Mouse (Mus musculus) stomach, postnatal 0 days (tissue): ENCODE data around the gene 6030468B19Rik. TPM values are rescaled to one million over a fixed set of nuclear protein-coding genes. Genes with fewer than 3 reads are reported as not detected.
A peak's percentile ranks its signal among the peaks of the same experiment; 100 is the strongest.

Source experiments
- ATAC-seq: fragments of 200-750 bp; cut with Nextera tagmentation; 2 replicates; pipeline ENCODE4 v1.8.0; 2017; ENCODE audit not compliant: low FRiP score, low TSS enrichment
- DNase-seq: peaks from one replicate; pipeline ENCODE4 v3.0.0-alpha.2; 2016; ENCODE audit warnings: low spot score
- H3K27ac ChIP-seq: fragments of 300-500 bp; sonication (generic); replicated peaks from 2 replicates; pipeline ENCODE4 v1.5.1; 2014; ENCODE audit warnings: mild to moderate bottlenecking, control low read depth
- H3K27me3 ChIP-seq: fragments of 300-500 bp; sonication (generic); 2 replicates; pipeline ENCODE4 v1.6.1; 2014; ENCODE audit warnings: low read length; ENCODE audit not compliant: control insufficient read depth, insufficient read depth
- H3K36me3 ChIP-seq: fragments of 300-500 bp; sonication (generic); 2 replicates; pipeline ENCODE4 v1.6.1; 2014; ENCODE audit warnings: low read length, mixed read lengths; ENCODE audit not compliant: control insufficient read depth, insufficient read depth
- H3K4me1 ChIP-seq: fragments of 300-500 bp; sonication (generic); replicated peaks from 2 replicates; pipeline ENCODE4 v1.6.1; 2014; ENCODE audit warnings: antibody characterized with exemption; ENCODE audit not compliant: control insufficient read depth, insufficient read depth
- H3K4me2 ChIP-seq: fragments of 300-500 bp; sonication (generic); replicated peaks from 2 replicates; pipeline ENCODE4 v1.6.1; 2014; ENCODE audit warnings: low read depth, mild to moderate bottlenecking, control low read depth, moderate library complexity
- H3K4me3 ChIP-seq: fragments of 300-500 bp; sonication (generic); 2 replicates; pipeline ENCODE4 v1.5.1; 2014; ENCODE audit warnings: low read depth, low read length, control low read depth
- H3K9ac ChIP-seq: fragments of 300-500 bp; sonication (generic); 2 replicates; pipeline ENCODE4 v1.6.1; 2014; ENCODE audit warnings: mild to moderate bottlenecking, low read length, control low read depth, mixed read lengths
- H3K9me3 ChIP-seq: fragments of 300-500 bp; sonication (generic); 2 replicates; pipeline ENCODE4 v1.6.1; 2016; ENCODE audit warnings: low read length; ENCODE audit not compliant: control insufficient read depth
- CTCF ChIP-seq: IDR thresholded peaks from 2 replicates; pipeline ENCODE4 v1.5.1; 2016; ENCODE audit warnings: antibody characterized with exemption, low read depth, mild to moderate bottlenecking, moderate library complexity
- EP300 ChIP-seq: optimal IDR thresholded peaks from 2 replicates; pipeline ENCODE3; 2016; ENCODE audit warnings: antibody characterized with exemption
- WGBS: fragments of 180-500 bp; shearing (Covaris S2); extraction: QIAGEN DNeasy Blood & Tissue Kit; methylation state at CpG from one replicate; pipeline ENCODE4 v1.1.7; 2014; 5-methylcytosine and 5-hydroxymethylcytosine counted together
- polyA plus RNA-seq: library from polyadenylated mRNA; unstranded; fragments of >200 nt; fragmentation: Nextera tagmentation; extraction: Ambion mirVana; gene quantifications from 2 replicates; pipeline ENCODE4 v1.2.1, GENCODE M21; 2015

Gene 6030468B19Rik
- polyA plus RNA-seq, 1 experiment from 2014 or later, result not detected

DNA sequence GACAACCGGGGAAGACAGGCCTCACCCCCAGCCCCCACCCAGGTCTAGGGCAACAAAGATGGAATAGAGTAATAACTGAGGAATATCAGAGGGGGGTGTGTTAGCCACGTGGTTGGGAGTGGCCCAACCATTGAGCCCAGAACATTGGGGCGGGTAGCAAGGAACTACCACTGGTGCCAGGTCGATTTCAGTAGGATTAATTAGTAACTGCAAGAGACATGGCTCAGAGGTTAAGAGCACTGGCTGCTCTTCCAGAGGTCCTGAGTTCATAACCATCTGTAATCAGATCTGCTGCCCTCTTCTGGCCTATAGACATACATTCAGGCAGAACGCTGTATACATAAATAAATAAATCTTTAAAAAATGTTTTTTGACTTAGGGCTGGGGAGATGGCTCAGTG, 49.2 kb downstream of the 6030468B19Rik start:
- Histone ChIP-seq H3K27me3 (no peaks in the 10 kb centered on the region), H3K9me3 (no peaks in the 10 kb centered on the region), H3K36me3 (no peaks in the 10 kb centered on the region), H3K9ac (no peak overlapping the region), H3K27ac (peak overlapping the region; percentile 35; the same call in 1 of the 2 replicates), H3K4me3 (no peak overlapping the region), H3K4me2 (no peak overlapping the region), H3K4me1 (peaks cover 9% of the 10 kb centered on the region; the same call in 1 of the 2 replicates)
- ATAC-seq, result no peak; the same call in 1 of the 2 replicates
- 44% methylated on average over 5 of the region's 5 CpGs for WGBS
- peak; percentile 28 for DNase-seq
- TF ChIP-seq CTCF, result peak; percentile 64
- no peak for TF ChIP-seq EP300

DNA sequence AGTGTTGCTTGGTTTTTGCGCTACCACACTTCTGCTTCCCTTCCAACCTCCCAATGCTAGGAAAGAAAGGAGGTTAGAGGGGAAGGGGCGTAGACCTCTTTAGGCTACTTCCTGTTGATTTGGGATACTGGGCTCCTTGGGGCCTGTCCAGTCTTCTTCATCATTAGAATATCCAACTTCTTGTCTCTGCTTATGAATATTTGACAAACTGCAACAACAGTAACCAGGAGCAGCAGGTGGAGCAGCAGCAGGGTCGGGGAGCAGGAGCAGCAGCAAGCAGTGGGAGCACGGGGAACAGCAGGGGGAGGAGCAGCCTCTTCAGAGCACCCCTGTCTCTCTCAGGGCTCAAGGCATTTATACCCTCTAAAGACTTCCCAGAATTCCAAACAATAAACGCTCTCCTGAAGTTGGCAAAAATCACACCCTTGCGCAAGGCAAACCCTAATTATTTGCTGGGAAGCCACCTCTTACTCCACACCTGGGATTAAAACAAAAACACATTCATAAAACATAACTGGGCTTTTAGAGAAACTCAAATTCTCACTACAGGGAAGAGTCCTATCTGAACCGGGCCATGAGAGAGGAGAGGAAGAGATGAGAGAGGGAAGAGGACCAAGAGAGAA, 50.2 kb downstream of the 6030468B19Rik start:
- Histone ChIP-seq H3K36me3 (no peaks in the 10 kb centered on the region), H3K4me1 (peaks cover 9% of the 10 kb centered on the region; the same call in 1 of the 2 replicates), H3K27me3 (no peaks in the 10 kb centered on the region), H3K27ac (peak overlapping the region; percentile 96), H3K9me3 (no peaks in the 10 kb centered on the region), H3K4me2 (peak overlapping the region; percentile 89), H3K9ac (peak overlapping the region; percentile 80), H3K4me3 (peak overlapping the region; percentile 61; the same call in 1 of the 2 replicates)
- DNase-seq (no peak), ATAC-seq (no peak)
- 62% methylated on average over 7 of the region's 7 CpGs for WGBS
- TF ChIP-seq CTCF (no peak), EP300 (no peak)

DNA sequence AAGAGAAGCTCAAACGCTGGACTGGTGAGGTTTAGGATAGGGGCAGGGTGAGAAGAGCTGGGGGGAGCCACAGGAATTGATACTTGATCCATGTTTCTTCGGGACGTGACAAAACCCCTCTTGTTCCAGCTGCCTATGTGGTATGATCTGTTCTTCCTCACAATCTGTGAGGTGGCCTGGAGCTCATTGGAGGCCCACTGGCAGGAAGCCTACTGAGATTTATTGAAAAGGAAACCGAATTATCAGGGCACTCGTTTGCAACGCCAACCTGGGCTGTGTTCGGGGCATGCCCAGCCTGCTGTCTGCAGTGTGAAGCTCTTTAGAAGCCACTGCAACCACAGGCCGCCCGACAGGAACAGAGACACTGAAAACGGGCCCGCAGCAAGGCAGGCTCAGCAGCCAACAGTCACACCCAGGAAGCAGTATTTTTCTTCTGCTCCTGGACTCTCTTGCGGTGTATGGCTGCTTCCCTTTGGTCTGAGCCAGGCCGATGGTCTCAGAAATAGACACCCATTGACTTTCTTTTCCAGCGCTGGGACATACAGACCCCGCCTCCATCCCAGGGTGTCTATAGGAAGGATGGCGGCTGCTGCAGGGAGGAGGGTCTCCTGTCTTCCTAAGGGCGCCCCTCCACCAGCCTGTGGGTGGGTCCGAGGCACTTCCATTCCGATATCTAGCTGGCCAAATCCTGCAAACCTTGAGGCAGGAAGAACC, 51.0 kb downstream of the 6030468B19Rik start:
- 3% methylated on average over 19 of the region's 19 CpGs for WGBS
- DNase-seq (no peak), ATAC-seq (peak; percentile 57)
- H3K27ac ChIP-seq, result peak overlapping the region; percentile 96
- H3K36me3 ChIP-seq, result no peaks in the 10 kb centered on the region
- H3K4me1 ChIP-seq, result peaks cover 9% of the 10 kb centered on the region; the same call in 1 of the 2 replicates
- peak overlapping the region; percentile 61 for H3K4me3 ChIP-seq
- peak overlapping the region; percentile 80 for H3K9ac ChIP-seq
- TF ChIP-seq CTCF, result no peak
- TF ChIP-seq EP300, result no peak
- H3K4me2 ChIP-seq, result peak overlapping the region; percentile 89
- no peaks in the 10 kb centered on the region for H3K27me3 ChIP-seq
- H3K9me3 ChIP-seq, result no peaks in the 10 kb centered on the region

DNA sequence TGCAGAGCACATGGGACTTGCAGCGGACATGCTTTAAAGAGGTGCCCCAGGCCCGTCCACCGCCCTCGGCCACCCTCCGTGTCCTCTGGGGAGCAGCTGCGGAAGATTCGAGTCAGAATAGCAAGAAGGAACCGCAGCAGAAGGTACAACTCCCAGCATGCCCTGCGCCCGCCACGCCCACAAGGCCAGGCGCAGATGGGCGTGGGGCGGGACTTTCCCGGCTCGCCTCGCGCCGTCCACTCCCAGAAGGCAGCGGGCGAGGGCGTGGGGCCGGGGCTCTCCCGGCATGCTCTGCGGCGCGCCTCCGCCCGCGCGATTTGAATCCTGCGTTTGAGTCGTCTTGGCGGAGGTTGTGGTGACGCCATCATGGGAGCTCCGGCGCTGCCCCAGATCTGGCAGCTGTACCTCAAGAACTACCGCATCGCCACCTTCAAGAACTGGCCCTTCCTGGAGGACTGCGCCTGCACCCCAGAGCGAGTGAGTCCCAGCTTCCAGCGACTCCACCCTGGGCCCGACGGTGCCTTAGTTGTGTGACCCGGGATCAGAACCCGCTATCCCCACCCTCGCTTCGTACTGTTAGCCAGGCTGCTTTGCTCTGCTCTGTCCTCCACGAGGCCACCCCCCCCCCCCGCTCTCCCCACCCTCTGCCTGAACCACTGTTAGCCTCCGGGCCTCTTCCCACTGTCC, 51.7 kb downstream of the 6030468B19Rik start, which contains the start of gene Birc5:
Gene Birc5 (plus strand): TSS at position 267 of the 687 bp plus-strand sequence.
- Histone ChIP-seq H3K27ac (peak within 1 kb of the TSS; percentile 96), H3K36me3 (no peaks in the 10 kb centered on the region), H3K4me3 (peak within 1 kb of the TSS; percentile 61), H3K9ac (peak within 1 kb of the TSS; percentile 80), H3K4me2 (peak within 1 kb of the TSS; percentile 89), H3K27me3 (no peaks in the 10 kb centered on the region), H3K9me3 (no peaks in the 10 kb centered on the region), H3K4me1 (peaks cover 9% of the 10 kb centered on the region; the same call in 1 of the 2 replicates)
- 0% methylated on average over 51 of the region's 51 CpGs for WGBS
- TF ChIP-seq CTCF (no peak; the same call in 1 of the 2 replicates), EP300 (no peak)
- peak; percentile 93 for ATAC-seq
- DNase-seq, result peak; percentile 98

DNA sequence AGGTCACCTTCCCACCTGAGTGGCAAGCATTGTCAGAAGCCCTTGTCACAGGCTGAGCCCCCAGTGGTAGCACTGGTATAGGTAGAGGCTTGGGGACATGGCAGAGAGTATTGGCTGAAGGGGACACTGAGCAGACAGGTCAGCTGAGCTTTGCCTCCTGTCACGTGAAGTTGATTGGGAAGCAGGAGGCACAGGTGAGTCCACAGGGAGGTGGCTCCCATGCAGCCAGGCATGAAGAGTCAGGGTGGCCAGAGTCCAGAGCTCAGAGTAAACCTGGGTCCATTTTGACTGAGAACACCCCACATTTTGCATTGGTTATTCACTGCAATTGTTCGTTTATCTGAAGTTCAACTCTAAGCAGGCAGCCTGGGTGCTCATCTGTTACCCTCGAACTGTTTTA, 55.4 kb downstream of the 6030468B19Rik start:
- peaks cover 9% of the 10 kb centered on the region; the same call in 1 of the 2 replicates for H3K4me1 ChIP-seq
- ATAC-seq (no peak), DNase-seq (no peak)
- no peaks in the 10 kb centered on the region for H3K9me3 ChIP-seq
- H3K27ac ChIP-seq, result no peak overlapping the region
- no peak overlapping the region for H3K4me3 ChIP-seq
- no peak overlapping the region for H3K4me2 ChIP-seq
- no peaks in the 10 kb centered on the region; the same call in 1 of the 2 replicates for H3K36me3 ChIP-seq
- H3K27me3 ChIP-seq, result no peaks in the 10 kb centered on the region
- no peak for TF ChIP-seq CTCF
- no peak for TF ChIP-seq EP300
- H3K9ac ChIP-seq, result no peak overlapping the region
- WGBS, result 75% methylated on average over 3 of the region's 3 CpGs
